Mouse (Mus musculus): Measurements from ENCODE around the gene Cabin1.
"Not testable (repeated sequence)": the region's sequence is repeated elsewhere in the genome, so short reads cannot be mapped to it uniquely, and the experiment has no call there.

Cabin1 gene

DNA sequence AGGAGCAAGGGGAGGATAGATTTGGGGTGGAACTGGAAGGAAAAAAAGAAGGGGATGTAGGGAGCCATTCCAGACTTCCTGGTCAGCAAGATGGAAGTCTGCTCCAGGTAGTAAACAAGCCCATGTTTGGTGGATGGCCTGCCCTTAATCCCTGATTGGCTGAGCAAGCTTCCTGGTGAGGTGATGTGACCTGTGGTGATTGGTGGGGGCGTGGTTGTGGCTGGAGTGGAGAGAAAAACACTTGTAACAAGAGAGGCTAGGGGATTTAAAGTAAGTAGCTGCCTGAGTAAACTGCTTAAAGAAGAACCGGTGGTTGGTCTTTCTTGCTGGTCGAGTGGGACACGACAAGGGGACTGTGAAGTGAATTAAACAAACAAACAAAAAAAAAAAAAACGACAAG, 3.6 kb upstream of the Cabin1 start:
- not testable (repeated sequence) for DNase-seq (ENCODE audit: low read depth in 2 of 2, low spot score in 2 of 2)

DNA sequence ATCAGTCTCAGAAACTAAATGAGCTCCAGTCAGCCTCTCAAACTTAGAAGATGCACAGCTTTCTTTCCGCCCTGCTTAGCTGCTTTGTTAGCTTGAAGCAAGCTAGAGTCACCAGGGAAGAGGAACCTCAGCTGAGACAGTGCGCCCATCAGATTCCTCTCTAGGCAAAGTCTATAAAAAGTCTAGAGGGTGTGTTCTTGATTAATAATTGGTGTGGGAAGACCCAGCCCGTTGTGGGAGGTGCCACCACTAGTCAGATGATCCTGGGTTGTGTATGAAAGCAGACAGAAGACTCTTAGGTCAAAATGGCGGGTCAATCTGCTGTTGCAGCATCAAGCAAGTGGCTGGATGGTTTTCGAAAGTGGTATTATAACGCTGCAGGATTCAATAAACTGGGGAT, 2.7 kb upstream of the Cabin1 start:
- DNase-seq (ENCODE audit: low read depth in 2 of 2, low spot score in 2 of 2), result no peak

DNA sequence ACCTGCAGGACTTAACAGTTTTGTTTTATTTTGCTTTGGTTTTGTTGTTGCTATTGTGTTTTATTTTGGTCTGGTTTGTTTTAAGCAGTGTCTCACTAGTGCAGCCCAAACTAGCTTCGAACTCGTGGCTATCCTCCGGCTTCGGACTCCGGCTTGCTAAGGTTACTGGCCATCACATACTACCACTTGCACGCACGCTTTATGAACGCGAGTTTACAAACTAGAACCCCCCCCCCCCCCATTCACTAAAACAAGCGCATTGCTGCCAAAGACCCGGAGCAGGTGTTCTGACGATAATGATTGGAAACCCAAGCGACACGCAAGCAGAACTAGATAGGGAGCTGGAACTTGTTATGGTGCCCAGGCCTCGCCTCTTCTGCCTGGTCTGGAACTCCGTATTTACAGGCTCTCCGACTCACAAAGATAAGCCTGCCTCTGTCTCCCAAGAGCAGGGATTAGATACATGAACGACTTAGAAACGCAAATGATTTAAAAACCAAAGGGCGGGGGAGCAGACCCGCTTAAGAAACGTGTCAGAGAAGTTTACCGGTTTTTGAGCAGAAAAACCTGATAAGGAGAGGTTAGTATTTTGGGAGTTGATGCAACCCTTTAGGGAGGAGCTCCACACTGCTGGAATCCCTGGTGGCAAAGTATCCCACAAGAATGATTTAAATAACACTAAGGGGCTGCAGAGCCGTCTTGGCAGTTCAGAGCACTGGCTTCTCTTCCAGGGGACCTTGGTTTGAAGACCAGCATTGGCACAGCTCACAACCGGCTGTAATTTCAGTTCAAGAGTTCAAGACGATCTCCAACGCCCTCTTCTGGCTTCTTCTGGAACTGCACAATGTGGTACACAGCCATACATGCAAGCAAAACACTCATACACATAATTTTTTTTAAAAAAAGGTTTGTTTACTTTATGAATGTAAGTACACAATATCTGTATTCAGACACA, 655 bp upstream of the Cabin1 start:
- DNase-seq (ENCODE audit: low read depth in 2 of 2, low spot score in 2 of 2), result peak; percentile 72 to 80

DNA sequence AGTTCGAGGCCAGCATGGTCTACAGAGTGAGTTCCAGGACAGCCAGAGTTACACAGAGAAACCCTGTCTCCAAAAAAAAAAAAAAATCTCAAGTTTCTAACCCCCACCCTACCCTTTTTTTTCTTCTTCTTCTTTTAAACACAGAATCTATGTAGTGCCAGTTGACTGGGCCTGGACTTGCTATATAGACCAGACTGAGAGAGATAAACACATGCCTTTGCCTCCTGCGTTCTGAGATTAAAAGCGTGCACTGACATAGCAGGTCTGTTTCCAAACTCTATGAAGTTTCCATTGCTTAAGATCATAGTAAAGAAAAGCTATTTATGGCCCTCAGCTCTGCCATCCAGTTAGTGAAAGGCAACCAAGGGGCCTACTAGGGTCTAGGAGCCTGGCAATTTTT, 1.7 kb downstream of the Cabin1 start:
- no peak for DNase-seq (ENCODE audit: low read depth in 2 of 2, low spot score in 2 of 2)

DNA sequence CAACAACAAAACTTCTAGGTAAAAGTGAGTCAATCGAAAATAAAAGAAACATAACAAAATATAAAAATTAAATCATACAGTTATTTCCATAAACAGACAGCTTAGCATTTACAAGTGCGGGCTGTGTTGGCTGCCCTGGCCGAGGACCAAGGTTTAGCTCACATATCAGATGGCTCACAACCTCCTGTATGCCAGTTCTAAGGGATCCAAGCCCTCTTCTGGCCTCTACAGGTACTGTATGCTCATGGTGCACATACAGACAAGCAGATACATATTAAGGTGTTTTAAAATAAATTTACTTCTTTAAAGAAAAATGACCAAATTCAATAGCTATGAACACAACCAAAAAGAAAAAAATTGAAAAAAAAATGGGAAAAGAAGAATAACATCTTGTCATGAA, 3.8 kb downstream of the Cabin1 start:
- DNase-seq (ENCODE audit: low read depth in 2 of 2, low spot score in 2 of 2), result no peak

DNA sequence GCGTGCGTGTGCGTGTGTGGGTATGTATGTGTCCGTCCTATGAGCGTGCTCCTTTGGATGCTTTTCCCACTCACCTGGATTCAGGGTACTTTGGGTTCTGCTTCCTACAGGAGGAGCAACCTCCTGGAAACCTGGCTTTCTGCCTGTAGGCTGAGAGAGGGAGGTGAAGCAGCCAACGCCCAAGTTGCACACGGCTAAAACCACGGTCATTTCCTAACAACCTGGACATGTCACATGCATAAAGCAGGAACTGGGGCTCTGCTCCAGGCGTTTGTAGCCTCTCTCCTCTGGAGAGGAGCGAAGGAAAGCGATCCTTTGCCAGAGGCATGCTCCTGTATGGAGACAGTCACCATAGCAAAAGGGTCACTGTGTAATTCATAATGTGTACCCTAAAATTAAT, 7.4 kb downstream of the Cabin1 start:
- DNase-seq (ENCODE audit: low read depth in 2 of 2, low spot score in 2 of 2), result no peak

DNA sequence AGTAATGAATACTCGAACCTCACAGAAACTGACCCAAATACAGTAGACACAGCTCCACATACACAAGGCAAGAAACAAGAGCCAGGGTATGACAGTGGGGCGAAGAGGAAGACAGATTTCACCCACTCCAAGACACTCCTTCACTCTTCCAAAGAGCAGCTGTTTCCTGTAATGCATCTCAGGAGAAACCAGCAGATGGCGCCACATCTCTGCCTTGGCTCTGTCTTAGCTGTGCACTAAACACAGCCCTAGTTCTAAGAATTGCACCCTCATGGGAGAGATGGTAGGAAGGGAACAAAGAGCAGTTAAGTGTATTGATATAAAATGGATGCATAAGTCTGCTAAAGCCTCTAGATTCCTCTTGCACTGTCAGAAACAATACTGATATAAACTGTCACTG, 20.1 kb downstream of the Cabin1 start:
- DNase-seq (ENCODE audit: low read depth in 2 of 2, low spot score in 2 of 2), result peak; percentile 73 to 81

DNA sequence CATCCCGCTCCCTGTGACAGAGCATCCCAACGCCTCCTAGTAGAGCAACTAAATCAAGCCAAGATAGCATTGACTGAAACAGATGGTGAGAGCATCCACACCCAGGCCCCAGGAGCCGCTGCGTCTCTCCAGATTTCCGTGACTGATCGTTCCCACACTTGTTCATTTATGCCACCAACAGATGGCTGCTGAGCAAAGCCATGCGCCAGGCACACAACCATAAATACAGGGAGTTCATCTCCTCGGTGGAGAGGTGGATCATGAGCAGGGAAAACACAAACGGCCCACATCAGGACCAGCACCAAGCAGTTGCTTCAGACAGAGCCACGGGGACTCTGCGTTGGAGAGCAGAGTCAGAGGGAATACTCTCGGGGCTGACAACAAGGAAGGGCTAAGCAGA, 20.8 kb downstream of the Cabin1 start:
- no peak for DNase-seq (ENCODE audit: low read depth in 2 of 2, low spot score in 2 of 2)

DNA sequence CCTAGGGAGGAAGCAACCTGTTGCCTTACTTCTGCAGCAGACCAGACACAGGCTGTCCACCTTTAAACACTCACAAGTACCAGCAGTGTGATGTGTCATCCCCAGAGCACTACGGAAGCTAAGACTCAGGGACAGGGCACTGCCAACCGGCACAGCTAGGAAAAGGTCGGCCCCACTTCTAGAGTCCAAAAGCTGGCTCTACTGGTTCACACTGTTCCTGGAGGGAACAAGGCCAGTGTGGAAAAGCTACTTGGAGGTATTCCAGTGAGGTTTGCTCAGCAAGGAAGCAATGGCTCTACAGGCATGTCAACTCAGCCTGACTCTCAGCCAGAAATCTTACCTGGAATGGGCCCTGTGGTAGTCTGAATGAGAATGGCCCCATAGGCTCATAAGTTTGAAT, 23.3 kb downstream of the Cabin1 start:
- DNase-seq (ENCODE audit: low read depth in 2 of 2, low spot score in 2 of 2), result no peak

DNA sequence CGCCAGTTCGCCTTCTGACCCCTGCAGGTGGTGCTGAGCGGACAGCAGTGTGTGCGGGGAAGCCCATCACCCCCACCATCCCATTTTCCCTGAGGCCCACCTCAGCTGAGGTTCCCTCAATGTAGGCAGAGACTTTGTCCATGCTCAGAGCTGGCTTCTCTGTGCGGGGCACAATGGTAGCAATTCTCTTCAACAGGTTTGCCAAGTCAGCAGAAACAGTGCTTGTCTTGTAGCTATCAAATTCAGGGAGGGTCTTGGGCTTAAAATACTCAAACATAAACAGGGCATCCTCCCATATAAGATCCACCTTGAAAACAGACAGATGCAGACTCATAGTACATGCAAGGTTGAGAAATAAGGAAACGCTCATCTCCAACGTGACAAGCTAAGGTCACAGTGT, 38.7 kb downstream of the Cabin1 start:
- no peak for DNase-seq (ENCODE audit: low read depth in 2 of 2, low spot score in 2 of 2)

DNA sequence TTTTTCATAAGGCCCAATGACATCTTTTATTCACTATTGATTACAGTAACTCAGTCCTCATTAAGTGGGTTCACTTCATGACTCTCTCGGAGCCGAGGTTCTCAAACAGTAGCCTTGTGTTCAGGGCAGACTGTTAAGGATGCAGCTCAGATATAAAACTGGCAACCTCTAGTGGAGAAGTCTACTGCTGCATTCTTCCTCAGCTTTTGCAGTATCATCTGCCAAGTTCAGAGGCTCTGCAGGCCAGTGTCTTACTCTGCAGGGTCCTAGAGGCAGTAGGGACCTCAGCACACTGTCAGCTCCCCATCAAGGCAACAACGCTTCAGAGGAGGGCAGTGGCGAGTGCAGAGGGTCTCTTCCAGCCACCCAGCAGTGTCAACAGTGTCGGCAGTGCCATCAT, 43.9 kb downstream of the Cabin1 start:
- DNase-seq (ENCODE audit: low read depth in 2 of 2, low spot score in 2 of 2), result no peak

DNA sequence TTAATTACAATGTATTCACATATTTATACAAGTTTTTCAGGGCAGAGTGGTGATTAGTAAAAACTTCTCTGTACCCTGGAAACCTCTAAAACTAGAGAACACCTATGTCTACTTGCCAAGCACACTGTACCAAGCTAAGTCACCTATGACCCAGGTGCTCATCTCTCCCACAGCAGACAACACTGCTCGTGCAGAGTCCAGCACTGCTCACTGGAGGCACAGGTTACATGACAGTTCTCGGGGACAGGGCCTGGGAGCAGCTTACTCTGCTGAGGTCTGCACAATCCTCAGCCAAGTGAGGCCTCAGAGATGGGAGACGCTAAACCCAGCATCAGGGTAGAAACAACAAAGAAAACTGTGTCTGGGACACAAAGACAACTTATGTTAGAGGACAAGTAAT, 49.3 kb downstream of the Cabin1 start:
- DNase-seq (ENCODE audit: low read depth in 2 of 2, low spot score in 2 of 2), result no peak

DNA sequence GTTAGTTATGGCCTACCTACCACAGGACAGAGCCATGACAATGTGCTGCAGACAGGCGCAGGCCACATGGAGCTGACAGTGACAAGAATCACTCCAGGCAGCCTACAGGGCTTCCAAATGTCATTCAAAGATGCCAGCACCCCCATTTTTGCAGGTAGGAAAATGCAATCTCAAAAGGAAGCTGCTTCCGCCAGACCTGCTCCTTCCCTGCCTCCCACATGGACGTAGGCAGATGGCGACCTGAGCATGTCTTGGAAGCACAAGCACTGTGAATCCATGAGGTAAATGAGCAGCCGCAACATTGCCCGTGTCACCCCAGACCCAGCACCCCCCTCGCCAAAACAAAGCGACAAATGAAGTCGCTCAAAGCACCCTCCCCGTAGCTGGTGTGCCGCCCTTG, 51.1 kb downstream of the Cabin1 start:
- no peak for DNase-seq (ENCODE audit: low read depth in 2 of 2, low spot score in 2 of 2)

DNA sequence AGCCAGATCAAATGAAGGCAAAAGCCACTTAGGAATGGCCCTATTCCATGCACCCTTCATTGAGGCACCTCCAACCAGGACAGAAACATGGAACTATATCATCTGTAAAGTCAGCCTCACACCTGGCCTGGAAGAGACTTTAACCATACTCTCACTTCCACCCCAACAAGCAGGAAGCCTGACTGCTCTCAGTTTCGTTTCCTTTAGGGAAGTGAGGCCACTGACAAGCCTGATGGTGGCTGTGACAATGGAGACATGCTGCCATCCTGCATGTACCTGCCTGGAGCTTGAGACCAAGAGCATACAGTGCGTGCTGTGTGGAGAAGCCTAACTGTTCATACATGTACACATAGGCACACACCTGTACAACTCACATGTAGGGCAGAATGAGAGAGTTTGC, 53.9 kb downstream of the Cabin1 start:
- no peak for DNase-seq (ENCODE audit: low read depth in 2 of 2, low spot score in 2 of 2)

DNA sequence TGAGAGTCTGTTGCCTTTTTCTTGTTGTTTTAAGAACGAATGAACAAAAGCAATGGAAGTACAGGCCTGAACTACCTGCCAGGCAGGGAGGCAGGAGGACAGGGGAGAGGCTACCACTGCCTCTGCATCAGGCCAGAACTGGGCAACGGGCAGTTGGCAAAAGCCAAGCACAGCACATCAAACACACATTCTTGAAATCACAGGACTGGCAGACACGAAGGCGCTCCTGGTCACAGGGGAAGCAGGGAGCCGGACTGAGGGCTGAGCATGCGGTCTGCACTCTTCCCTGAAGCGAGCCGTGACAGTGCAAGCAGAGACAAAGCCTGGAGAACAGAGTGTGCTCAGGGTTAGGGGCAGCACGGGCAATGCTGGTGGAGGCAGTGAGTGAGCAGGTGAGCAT, 54.9 kb downstream of the Cabin1 start:
- no peak for DNase-seq (ENCODE audit: low read depth in 2 of 2, low spot score in 2 of 2)

DNA sequence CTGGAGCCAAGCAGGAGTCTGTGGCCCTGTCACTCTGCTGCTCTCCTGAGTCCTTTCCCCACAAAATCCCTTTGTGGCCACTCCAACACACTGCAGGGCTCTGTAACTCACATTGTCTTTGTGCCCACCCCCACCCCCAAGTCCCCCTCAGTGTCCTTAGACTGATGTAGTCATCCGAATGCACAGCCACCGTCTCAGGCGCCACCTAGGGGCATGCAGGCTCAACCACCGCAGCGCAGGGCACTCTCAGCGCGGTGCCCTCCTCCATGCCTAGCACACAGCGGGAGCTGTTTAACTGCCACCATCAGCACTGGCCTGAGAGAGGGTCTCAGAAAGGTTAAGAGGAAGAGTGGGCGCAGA, 55.5 kb downstream of the Cabin1 start:
- no peak for DNase-seq (ENCODE audit: low read depth in 2 of 2, low spot score in 2 of 2)

DNA sequence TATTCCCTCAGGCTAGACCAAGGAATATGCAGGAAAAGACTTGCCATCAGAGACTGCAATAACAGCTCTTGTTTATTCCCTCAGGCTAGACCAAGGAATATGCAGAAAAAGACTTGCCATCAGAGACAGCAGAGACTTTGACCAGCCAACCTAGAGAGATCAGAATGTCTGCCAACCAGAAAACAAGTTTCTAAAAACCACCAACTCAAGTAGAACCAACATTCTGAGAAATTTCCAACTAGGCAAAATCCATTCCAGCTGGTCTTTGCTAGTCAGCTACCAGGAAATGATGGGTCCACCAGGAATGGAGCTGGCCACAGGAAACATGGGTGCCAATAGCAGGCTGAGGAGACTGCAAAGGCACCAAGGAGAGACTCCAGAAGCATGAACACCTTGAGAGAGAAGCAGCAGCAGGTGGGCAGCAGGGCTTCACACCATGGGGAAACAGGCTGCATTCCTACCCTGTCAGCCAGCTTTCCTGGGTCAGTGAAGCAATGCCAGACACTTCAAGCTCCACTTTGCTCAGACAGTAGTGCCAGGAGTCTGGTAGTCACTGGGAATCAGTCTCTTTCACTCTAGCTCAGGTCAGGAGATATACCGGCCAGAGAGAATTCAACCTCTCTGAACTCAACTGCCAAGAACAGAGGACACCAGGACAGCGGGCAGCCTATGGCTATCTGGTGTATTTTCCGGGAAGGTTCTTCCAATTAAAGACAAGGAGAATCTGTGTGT, 56.1 kb downstream of the Cabin1 start:
- no peak for DNase-seq (ENCODE audit: low read depth in 2 of 2, low spot score in 2 of 2)

DNA sequence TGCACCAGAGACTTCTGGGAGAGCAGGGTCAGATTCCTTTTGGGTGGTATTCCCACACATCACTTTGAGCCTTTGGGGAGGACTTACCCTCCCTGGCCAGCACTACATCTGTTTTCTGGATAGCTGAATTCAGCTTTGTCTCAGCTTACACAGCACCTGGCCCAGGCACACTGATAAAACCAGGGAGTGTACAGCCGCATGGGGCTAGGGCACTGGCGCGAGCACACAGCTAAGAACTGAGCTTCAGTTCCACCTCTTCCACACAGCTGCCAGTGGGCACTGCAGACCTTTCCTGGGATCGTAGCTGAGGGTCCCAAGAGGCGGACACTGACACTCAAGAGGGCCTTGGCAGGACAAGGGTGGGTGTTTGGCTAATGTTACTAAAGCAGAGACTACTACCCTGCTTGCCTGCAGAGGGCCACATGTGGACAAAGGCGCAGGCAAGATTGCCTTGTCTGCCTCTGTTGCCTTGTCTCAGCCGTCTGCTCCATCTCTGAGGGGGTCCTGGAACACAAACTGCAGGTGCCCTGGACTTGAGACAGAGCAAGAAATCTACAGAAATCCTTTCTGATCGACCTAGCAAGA, 57.4 kb downstream of the Cabin1 start:
- no peak for DNase-seq (ENCODE audit: low read depth in 2 of 2, low spot score in 2 of 2)

DNA sequence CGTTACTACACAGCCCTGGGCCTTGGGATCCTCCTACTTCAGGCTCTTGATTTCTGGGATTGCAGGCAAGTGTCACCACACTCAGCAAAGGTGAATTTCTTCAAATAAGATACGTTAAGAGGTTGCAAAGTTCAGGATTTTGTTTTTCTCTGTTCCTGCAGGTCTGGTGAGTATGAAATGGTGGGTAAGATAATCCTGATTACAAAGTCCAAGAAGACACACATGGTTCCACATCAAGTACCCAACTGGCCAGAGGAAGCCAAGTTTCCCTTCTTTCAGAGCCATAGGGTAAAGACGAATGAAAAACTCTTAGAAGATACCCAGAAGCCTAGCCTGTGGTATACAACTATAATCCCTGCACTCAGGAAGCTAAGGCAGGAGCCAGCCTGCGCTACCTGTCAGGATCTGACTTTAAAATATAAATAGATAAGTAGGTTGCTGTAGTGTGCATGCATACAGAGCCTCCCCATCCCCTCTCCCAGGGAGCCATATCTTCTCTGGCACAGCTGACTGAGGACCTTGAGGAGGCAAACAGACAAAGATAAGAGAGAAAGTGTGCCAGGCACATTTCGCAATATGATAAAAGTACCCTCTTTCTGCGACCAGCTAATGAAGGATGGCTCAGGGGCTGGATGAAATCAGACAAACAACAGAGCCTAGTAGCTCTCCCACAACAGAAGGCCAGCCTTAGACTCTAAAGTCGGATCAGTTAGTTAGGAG, 58.3 kb downstream of the Cabin1 start:
- no peak for DNase-seq (ENCODE audit: low read depth in 2 of 2, low spot score in 2 of 2)

DNA sequence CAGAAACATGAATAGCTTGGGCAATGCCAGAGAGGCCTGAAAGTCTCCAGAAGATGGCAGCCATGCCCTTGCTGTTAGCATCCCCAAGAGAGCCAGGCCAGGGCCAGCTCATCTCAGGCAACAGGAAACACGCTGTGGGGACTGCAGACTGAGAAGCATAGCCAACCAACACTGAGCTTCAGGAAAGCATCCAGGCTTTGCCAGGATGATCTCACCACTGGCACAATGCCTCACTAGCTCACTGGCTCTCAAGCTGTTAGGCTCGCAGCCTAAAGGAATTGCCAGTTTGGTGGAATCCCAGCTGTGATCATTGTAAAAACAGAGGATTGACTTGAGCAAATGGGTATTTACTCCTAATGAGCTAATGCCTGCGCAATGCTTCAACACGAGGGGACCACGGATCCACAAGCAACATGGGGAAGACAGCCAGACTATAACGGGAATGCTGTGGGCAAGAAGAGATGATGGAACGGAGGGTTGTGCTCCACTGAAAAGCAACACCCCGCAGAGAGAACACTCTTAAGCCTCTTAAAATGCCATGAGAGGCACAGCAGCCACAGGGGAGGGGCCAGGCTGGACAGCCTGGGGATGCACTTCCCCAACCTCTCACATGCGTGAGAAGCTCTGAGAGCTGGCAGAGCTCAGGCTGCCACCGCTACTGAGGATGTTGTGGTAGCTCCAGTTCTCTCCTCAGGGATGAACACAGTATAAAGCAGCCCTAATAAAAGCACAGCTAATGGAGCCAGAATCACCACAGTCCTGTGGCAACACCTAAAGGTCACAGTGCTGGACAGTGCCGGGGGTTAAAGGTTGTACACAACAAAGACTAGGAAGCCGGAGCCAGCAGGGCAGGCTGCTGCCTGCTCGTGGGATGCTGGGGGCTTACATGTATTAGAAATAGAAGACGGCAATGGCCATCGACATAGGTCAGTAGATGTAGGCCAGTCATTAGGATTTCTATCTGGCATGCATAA, 59.6 kb downstream of the Cabin1 start:
- DNase-seq (ENCODE audit: low read depth in 2 of 2, low spot score in 2 of 2), result no peak
